Mouse (Mus musculus) limb, embryonic 10.5 days (tissue): Measurements from ENCODE around the gene Zscan12. TPM values are rescaled to one million over a fixed set of nuclear protein-coding genes. Genes with fewer than 3 reads are reported as not detected.

Source experiments
- DNase-seq: peaks from one replicate; pipeline ENCODE4 v3.0.0-alpha.2; 2017; ENCODE audit warnings: low spot score
- H3K27ac ChIP-seq: fragments of 300-500 bp; sonication (generic); 2 replicates; pipeline ENCODE4 v1.5.1; 2016; ENCODE audit warnings: mild to moderate bottlenecking
- H3K27me3 ChIP-seq: fragments of 300-500 bp; sonication (generic); 2 replicates; pipeline ENCODE4 v1.6.1; 2016; ENCODE audit warnings: low read depth, mild to moderate bottlenecking; ENCODE audit not compliant: poor library complexity, severe bottlenecking
- H3K36me3 ChIP-seq: fragments of 300-500 bp; sonication (generic); 2 replicates; pipeline ENCODE4 v1.6.1; 2016; ENCODE audit warnings: mild to moderate bottlenecking, moderate library complexity
- H3K4me1 ChIP-seq: fragments of 300-500 bp; sonication (generic); 2 replicates; pipeline ENCODE4 v1.6.1; 2016
- H3K4me3 ChIP-seq: fragments of 300-500 bp; sonication (generic); 2 replicates; pipeline ENCODE4 v1.5.1; 2016; ENCODE audit warnings: mild to moderate bottlenecking, moderate library complexity
- H3K9me3 ChIP-seq: fragments of 300-500 bp; sonication (generic); replicated peaks from 2 replicates; pipeline ENCODE4 v1.6.1; 2016; ENCODE audit warnings: mild to moderate bottlenecking
- WGBS: fragments of 180-500 bp; shearing (Covaris S2); methylation state at CpG from one replicate; pipeline ENCODE4 v1.1.7; 2016; 5-methylcytosine and 5-hydroxymethylcytosine counted together
- polyA plus RNA-seq: library from polyadenylated mRNA; unstranded; fragments of >200 nt; fragmentation: Nextera tagmentation; extraction: Ambion mirVana; gene quantifications from 2 replicates; pipeline ENCODE4 v1.2.1, GENCODE M21; 2016

The Zscan12 gene
- 19.6 and 19.7 TPM in 2 replicates for polyA plus RNA-seq

GRCm38 (mm10) chr13:21362621-21363248, at the start of gene Zscan12:
Zscan12 (plus strand) TSS chr13:21362820.
- WGBS, result 1% methylated on average over 29 of the region's 29 CpGs
- peak within 1 kb of the TSS; percentile 96 for H3K27ac ChIP-seq

GRCm38 (mm10) chr13:21312854-21313253, 49.8 kb upstream of the Zscan12 start:
- WGBS, result 44% methylated on average over 3 of the region's 5 CpGs
- no peaks in the 10 kb centered on the region for H3K36me3 ChIP-seq
- H3K27me3 ChIP-seq, result no peaks in the 10 kb centered on the region
- no peak overlapping the region for H3K27ac ChIP-seq
- 0 out of 2 replicates have a peak, but pooled peaks cover 3% of the 10 kb centered on the region for H3K4me1 ChIP-seq
- DNase-seq, result no peak
- no peaks in the 10 kb centered on the region for H3K9me3 ChIP-seq
- H3K4me3 ChIP-seq, result no peak overlapping the region

More at GRCm38 (mm10) chr13:21362621-21363248, at the start of gene Zscan12:
- H3K4me3 ChIP-seq, result peak within 1 kb of the TSS; percentile 87
- no peaks in the 10 kb centered on the region for H3K9me3 ChIP-seq
- peaks cover 19% of the 10 kb centered on the region for H3K4me1 ChIP-seq
- no peaks in the 10 kb centered on the region for H3K27me3 ChIP-seq
- peak; percentile 96 for DNase-seq
- H3K36me3 ChIP-seq, result peaks cover 32% of the 10 kb centered on the region

DNA sequence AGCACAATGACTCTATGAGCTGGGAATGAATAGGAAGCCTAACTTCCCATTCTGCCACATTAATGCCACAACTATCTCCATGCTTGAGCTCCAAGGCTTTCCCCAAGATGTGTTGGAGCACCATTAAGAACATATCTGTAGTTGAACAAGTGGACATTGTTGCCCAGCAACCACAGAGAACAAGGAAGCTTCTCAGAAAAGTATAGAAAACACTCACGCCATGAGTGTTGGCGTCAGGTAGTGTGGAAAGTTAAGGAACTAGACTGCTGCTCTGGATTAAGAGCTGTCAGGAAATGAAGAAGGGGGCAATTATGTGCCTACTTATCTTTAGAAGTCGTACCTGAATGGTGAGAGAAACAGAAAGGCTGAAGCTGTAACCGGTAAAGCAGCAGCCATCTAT, 48.7 kb upstream of the Zscan12 start:
- 0 out of 2 replicates have a peak, but pooled peaks cover 3% of the 10 kb centered on the region for H3K4me1 ChIP-seq
- no peak for DNase-seq
- H3K27me3 ChIP-seq, result no peaks in the 10 kb centered on the region
- H3K36me3 ChIP-seq, result no peaks in the 10 kb centered on the region
- no peaks in the 10 kb centered on the region for H3K9me3 ChIP-seq
- H3K27ac ChIP-seq, result no peak overlapping the region
- WGBS, result 86% methylated on average over 4 of the region's 4 CpGs
- no peak overlapping the region for H3K4me3 ChIP-seq

- Histone ChIP-seq H3K9me3 (no peaks in the 10 kb centered on the region), H3K36me3 (no peaks in the 10 kb centered on the region), H3K4me3 (no peak overlapping the region), H3K4me1 (no peaks in the 10 kb centered on the region), H3K27ac (no peak overlapping the region), H3K27me3 (no peaks in the 10 kb centered on the region)
- no peak for DNase-seq
- WGBS, result 68% methylated on average over 3 of the region's 3 CpGs
These were observed 42.4 kb upstream of the Zscan12 start for GRCm38 (mm10) chr13:21320262-21320661.

- H3K27ac ChIP-seq, result no peak overlapping the region
These were observed 40.6 kb upstream of the Zscan12 start for GRCm38 (mm10) chr13:21321890-21322494.

DNA sequence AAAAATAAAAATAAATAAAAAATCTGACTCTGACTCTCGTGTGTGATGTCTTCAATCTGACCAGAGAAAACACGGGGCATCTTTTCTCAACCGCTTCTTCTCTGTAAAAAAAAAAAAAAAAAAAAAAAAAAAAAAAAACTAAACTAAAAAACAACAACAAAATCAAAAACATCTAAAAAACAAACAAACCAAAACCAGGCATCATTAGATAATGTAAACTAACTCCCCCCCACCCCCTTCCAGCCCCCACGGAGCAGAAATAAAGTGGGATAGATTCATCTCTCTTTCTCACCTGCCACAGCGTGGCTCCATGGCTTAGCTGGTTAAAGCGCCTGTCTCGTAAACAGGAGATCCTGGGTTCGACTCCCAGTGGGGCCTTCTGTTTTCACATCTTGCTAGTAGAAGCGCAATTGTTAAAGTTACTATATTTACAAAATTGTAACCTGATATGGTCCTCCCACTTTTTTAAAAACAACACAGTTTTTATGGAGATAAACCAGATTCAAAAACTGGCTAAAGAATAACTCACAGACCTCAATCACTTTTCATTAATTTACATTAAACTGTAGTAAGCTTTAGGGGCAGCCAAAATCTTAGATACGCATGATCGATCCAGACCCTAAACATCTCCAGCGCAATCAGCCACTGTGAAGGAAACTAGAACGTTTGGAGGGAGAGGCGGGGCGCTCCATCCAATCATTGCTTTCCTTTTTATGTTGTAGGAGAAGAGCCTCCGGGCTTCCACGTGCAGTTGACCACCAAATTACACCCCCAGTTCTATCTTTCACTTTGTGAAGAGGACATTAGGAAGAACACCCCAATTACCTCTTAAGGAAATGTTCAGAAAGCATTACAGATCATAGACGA, 39.9 kb upstream of the Zscan12 start:
- H3K27ac ChIP-seq, result no peak overlapping the region
- H3K27me3 ChIP-seq, result no peaks in the 10 kb centered on the region
- DNase-seq, result peak; percentile 66
- H3K9me3 ChIP-seq, result no peaks in the 10 kb centered on the region
- no peaks in the 10 kb centered on the region for H3K36me3 ChIP-seq
- H3K4me1 ChIP-seq, result no peaks in the 10 kb centered on the region
- peak overlapping the region; percentile 46 for H3K4me3 ChIP-seq
- 15% methylated on average over 18 of the region's 18 CpGs for WGBS

More at GRCm38 (mm10) chr13:21321890-21322494, 40.6 kb upstream of the Zscan12 start:
- peak; percentile 52 for DNase-seq
- H3K4me3 ChIP-seq, result peak overlapping the region; percentile 46
- no peaks in the 10 kb centered on the region for H3K9me3 ChIP-seq
- no peaks in the 10 kb centered on the region for H3K4me1 ChIP-seq
- H3K36me3 ChIP-seq, result no peaks in the 10 kb centered on the region
- WGBS, result 2% methylated on average over 18 of the region's 18 CpGs
- no peaks in the 10 kb centered on the region for H3K27me3 ChIP-seq

DNA sequence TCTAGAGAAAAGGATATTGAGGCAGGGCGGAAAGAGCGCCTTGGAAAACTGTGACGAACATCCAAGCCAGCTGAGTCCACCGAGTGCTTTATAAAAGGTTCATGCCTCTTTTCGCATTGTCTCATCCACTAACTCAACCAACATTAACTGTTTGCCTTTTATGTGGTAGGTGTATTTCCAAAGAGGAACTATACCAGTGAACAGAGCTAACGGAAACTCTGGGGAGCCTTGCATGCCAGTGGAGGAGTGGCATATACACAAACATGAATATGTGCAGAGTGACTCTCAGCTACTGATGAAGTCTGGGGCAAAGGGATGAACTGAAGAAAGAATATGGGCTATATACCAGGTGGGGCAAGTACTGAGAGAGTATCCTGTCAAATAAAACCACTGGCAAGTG, 39.2 kb upstream of the Zscan12 start:
- no peak for DNase-seq
- no peak overlapping the region for H3K27ac ChIP-seq
- no peaks in the 10 kb centered on the region for H3K9me3 ChIP-seq
- WGBS, result 71% methylated on average over 6 of the region's 6 CpGs
- no peaks in the 10 kb centered on the region for H3K36me3 ChIP-seq
- peak overlapping the region; percentile 46; the same call in 1 of the 2 replicates for H3K4me3 ChIP-seq
- no peaks in the 10 kb centered on the region for H3K27me3 ChIP-seq
- H3K4me1 ChIP-seq, result no peaks in the 10 kb centered on the region

DNA sequence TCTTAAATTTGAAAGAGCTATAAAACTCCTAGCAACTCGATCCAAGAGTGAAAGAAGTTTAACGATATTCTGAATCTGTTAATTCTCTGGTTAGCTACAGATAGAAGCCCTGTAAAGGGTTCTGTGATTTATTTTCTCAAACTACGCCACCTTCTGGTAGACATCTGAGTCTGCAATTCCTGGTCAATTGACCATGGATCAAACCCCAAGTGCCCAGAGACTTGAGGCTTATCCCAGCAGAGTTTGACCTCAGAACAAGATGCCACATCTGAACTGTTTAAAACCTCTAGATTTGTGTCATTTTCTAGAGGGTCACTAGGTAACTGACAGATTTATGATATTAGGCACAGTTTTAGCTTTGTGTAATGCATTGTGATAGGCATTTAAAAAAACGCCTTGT, 36.4 kb upstream of the Zscan12 start:
- Histone ChIP-seq H3K9me3 (no peaks in the 10 kb centered on the region), H3K4me1 (no peaks in the 10 kb centered on the region)

GRCm38 (mm10) chr13:21326657-21327211, 35.9 kb upstream of the Zscan12 start:
- WGBS, result under 1% methylated on average over 24 of the region's 24 CpGs
- Histone ChIP-seq H3K36me3 (no peaks in the 10 kb centered on the region), H3K27ac (peak overlapping the region; percentile 53), H3K4me1 (no peaks in the 10 kb centered on the region), H3K9me3 (no peaks in the 10 kb centered on the region), H3K4me3 (peak overlapping the region; percentile 59), H3K27me3 (no peaks in the 10 kb centered on the region)
- DNase-seq, result peak; percentile 92

More for the DNA sequence above, 36.4 kb upstream of the Zscan12 start:
- no peaks in the 10 kb centered on the region for H3K27me3 ChIP-seq
- 7% methylated on average over 4 of the region's 4 CpGs for WGBS
- DNase-seq, result no peak
- peak overlapping the region; percentile 59 for H3K4me3 ChIP-seq
- H3K27ac ChIP-seq, result no peak overlapping the region
- H3K36me3 ChIP-seq, result no peaks in the 10 kb centered on the region

DNA sequence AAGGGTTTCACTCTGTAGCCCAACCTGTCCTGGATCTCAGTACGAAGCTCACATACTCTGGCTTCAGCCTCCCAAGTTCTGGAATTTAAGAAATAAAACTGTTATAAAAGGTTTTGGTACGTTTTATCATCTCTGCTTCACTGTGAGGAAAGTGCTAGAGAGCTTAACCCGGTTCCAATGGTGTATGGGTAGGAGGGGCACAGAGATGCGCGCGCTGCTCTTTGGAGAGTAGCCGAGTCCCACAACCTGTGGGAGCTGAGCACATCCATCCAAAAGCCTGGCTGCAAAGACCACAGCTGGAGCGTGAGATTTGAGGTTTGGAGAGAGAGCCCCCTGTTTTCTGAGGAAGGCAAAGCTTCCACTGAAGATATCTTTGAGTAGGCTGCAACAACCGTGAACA, 35.2 kb upstream of the Zscan12 start:
- Histone ChIP-seq H3K4me3 (peak overlapping the region; percentile 59), H3K36me3 (no peaks in the 10 kb centered on the region), H3K4me1 (no peaks in the 10 kb centered on the region), H3K27me3 (no peaks in the 10 kb centered on the region), H3K9me3 (no peaks in the 10 kb centered on the region), H3K27ac (no peak overlapping the region)
- DNase-seq, result peak; percentile 55
- WGBS, result 1% methylated on average over 9 of the region's 9 CpGs

GRCm38 (mm10) chr13:21346610-21347009, 16.0 kb upstream of the Zscan12 start, which contains the start of gene Olfr1367:
Olfr1367 (plus strand) TSS chr13:21346910.
- H3K27ac ChIP-seq, result no peak within 1 kb of the TSS
- no peak within 1 kb of the TSS for H3K4me3 ChIP-seq
- no peaks in the 10 kb centered on the region for H3K36me3 ChIP-seq
- no peak for DNase-seq
- H3K27me3 ChIP-seq, result no peaks in the 10 kb centered on the region
- no peaks in the 10 kb centered on the region for H3K4me1 ChIP-seq
- 94% methylated on average over 1 of the region's 1 CpGs for WGBS
- H3K9me3 ChIP-seq, result no peaks in the 10 kb centered on the region

GRCm38 (mm10) chr13:21350593-21350992, 12.0 kb upstream of the Zscan12 start:
- Histone ChIP-seq H3K27ac (no peak overlapping the region), H3K27me3 (no peaks in the 10 kb centered on the region)

More at GRCm38 (mm10) chr13:21350593-21350992, 12.0 kb upstream of the Zscan12 start:
- no peak for DNase-seq
- Histone ChIP-seq H3K4me1 (no peaks in the 10 kb centered on the region), H3K36me3 (no peaks in the 10 kb centered on the region), H3K4me3 (no peak overlapping the region), H3K9me3 (no peaks in the 10 kb centered on the region)
